Mouse (Mus musculus): ENCODE results near the gene Arf5.

DNA sequence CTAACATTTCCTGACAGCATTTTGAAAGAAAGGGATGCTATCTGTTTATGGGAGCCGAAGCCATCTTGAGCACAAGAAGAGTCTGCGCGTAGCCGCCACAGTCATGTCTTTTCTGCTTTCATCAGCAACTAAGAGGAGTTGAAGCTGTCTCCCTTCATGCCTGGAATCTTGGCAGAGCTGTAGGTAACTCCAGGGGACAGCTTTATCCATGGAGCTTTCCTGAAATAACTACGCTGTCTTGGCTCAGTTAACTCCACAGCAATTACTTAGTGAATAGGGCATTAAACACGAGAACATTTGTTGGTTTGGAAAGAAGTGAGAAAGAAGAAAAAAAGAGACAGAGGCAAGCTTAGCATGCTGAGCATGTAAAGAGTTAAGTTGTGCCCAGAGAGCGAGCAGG is 24.6 kb downstream of the Arf5 start:
- TF ChIP-seq POLR2A (IDR thresholded peaks at IDR 0.05; ENCODE audit: borderline replicate concordance, low read depth, low read length) = no peak
- TF ChIP-seq CTCF (IDR thresholded peaks at IDR 0.05; ENCODE audit: low read depth, low read length) = no peak

Data from bone marrow macrophage, adult 2 months (primary cell).